Comparison of ENCODE assay signal across 8 mouse cellular contexts in genomic region chr9:103092248-103092647, GRCm38 (mm10). TPM values are rescaled to one million over a fixed set of nuclear protein-coding genes. Genes with fewer than 3 reads are reported as not detected.
DNase-seq lines count a peak whose midpoint lies in the region; ATAC-seq and TF ChIP-seq lines count a peak whose summit lies in the region.

No protein-coding gene starts in this region.

- H3K4me2 ChIP-seq in hindbrain, embryonic 13.5 days = peak overlapping the region; percentile 85

- ATAC-seq in hindbrain, embryonic 13.5 days (ENCODE audit: low FRiP score) = peak; percentile 93

- H3K9ac ChIP-seq in hindbrain, embryonic 13.5 days = peak overlapping the region; percentile 74

- H3K27me3 ChIP-seq in hindbrain, embryonic 13.5 days = no peaks in the 10 kb centered on the region

- intact Hi-C loops in left cerebral cortex, adult 2 months (cut with DNase I) = loop anchor here (2.0 to 5.0 kb wide), 5 partner anchors 19 to 211 kb away; partner anchors contain the start of genes Rab6b and Srprb

- no peak overlapping the region for H3K27ac ChIP-seq in hindbrain, embryonic 13.5 days
- peak overlapping the region; percentile 77 for H3K27ac ChIP-seq in left cerebral cortex, adult 2 months

- peak; percentile 77 for DNase-seq in WW6 (ENCODE audit: low read depth, low spot score)
- DNase-seq in cerebellum, postnatal 25 days = peak; percentile 92 to 94
- DNase-seq in frontal cortex, postnatal 36 days (ENCODE audit: low spot score in 2 of 2) = peak; percentile 74 to 84
- peak; percentile 77 to 85 for DNase-seq in left cerebral cortex, adult 2 months (ENCODE audit: extremely low spot score in 1 of 2, low spot score in 2 of 2)
- DNase-seq in lung, postnatal 4 days = peak; percentile 89
- peak; percentile 90 for DNase-seq in retina, postnatal 1 day
- DNase-seq in urinary bladder, postnatal 25 days (ENCODE audit: low spot score) = peak; percentile 69

- TF ChIP-seq CTCF in left cerebral cortex, adult 2 months (IDR thresholded peaks at IDR 0.05) = peak; percentile 98

- peaks cover 12% of the 10 kb centered on the region for H3K4me1 ChIP-seq in hindbrain, embryonic 13.5 days (replicated peaks)

- 0% methylated on average over 19 of the region's 19 CpGs for WGBS in hindbrain, embryonic 13.5 days

- H3K36me3 ChIP-seq in hindbrain, embryonic 13.5 days = no peaks in the 10 kb centered on the region

- no peaks in the 10 kb centered on the region for H3K9me3 ChIP-seq in hindbrain, embryonic 13.5 days

- peak overlapping the region; percentile 49 for H3K4me3 ChIP-seq in hindbrain, embryonic 13.5 days
- H3K4me3 ChIP-seq in left cerebral cortex, adult 2 months = peak overlapping the region; percentile 46

RNA-seq across cellular contexts. Expression of gene Rab6b, which starts 19.3 kb away (rescaled TPM):
- polyA plus RNA-seq in hindbrain, embryonic 13.5 days (2015; fragmentation: Nextera tagmentation; extraction: Ambion mirVana) = 80.2 and 83.1 TPM in 2 replicates
- 100 to 1,000 TPM; 605 to 610 TPM for total RNA-seq in left cerebral cortex, adult 2 months (2021)
